Mouse (Mus musculus) forebrain, embryonic 14.5 days (tissue): ENCODE measurements around the gene Zfp616. TPM values are rescaled to one million over a fixed set of nuclear protein-coding genes. Genes with fewer than 3 reads are reported as not detected.

ENCODE experiments used
- ATAC-seq: fragments of 200-750 bp; cut with Nextera tagmentation; 2 replicates; pipeline ENCODE4 v1.8.0; 2017; ENCODE audit warnings: mild to moderate bottlenecking, moderate library complexity
- DNase-seq: peaks from one replicate; pipeline ENCODE4 v3.0.0-alpha.2; 2015; ENCODE audit warnings: low spot score
- H3K27ac ChIP-seq: fragments of 300-500 bp; sonication (generic); 2 replicates; pipeline ENCODE4 v1.5.1; 2014; ENCODE audit warnings: low read depth, mild to moderate bottlenecking, control low read depth, low read length, moderate library complexity
- H3K27me3 ChIP-seq: fragments of 300-500 bp; sonication (generic); replicated peaks from 2 replicates; pipeline ENCODE4 v1.6.1; 2014; ENCODE audit warnings: low read length, control low read depth, mixed read lengths; ENCODE audit not compliant: control insufficient read depth, insufficient read depth
- H3K36me3 ChIP-seq: fragments of 300-500 bp; sonication (generic); 2 replicates; pipeline ENCODE4 v1.6.1; 2014; ENCODE audit warnings: low read length, control low read depth; ENCODE audit not compliant: control insufficient read depth, insufficient read depth
- H3K4me1 ChIP-seq: fragments of 300-500 bp; sonication (generic); 2 replicates; pipeline ENCODE4 v1.6.1; 2014; ENCODE audit warnings: antibody characterized with exemption, low read length, control low read depth; ENCODE audit not compliant: control insufficient read depth, insufficient read depth
- H3K4me2 ChIP-seq: fragments of 300-500 bp; sonication (generic); 2 replicates; pipeline ENCODE4 v1.6.1; 2014; ENCODE audit warnings: mild to moderate bottlenecking, control low read depth, low read length
- H3K4me3 ChIP-seq: fragments of 300-500 bp; sonication (generic); 2 replicates; pipeline ENCODE4 v1.5.1; 2014; ENCODE audit warnings: low read depth, low read length, control low read depth
- H3K9ac ChIP-seq: fragments of 300-500 bp; sonication (generic); 2 replicates; pipeline ENCODE4 v1.6.1; 2014; ENCODE audit warnings: mild to moderate bottlenecking, low read length, control low read depth, moderate library complexity
- H3K9me3 ChIP-seq: fragments of 300-500 bp; sonication (generic); replicated peaks from 2 replicates; pipeline ENCODE4 v1.6.1; 2016; ENCODE audit warnings: low read length, control low read depth, mixed read lengths; ENCODE audit not compliant: control insufficient read depth
- WGBS: fragments of 180-500 bp; shearing (Covaris S2); extraction: QIAGEN DNeasy Blood & Tissue Kit; methylation state at CpG from one replicate; pipeline ENCODE4 v1.1.7; 2014; 5-methylcytosine and 5-hydroxymethylcytosine counted together
- polyA plus RNA-seq: library from polyadenylated mRNA; unstranded; fragments of >200 nt; fragmentation: Nextera tagmentation; extraction: Ambion mirVana; gene quantifications from 2 replicates; pipeline ENCODE4 v1.2.1, GENCODE M21; 2014

The Zfp616 gene
- polyA plus RNA-seq = not detected in 2 replicates

- Histone ChIP-seq H3K27me3 (no peaks in the 10 kb centered on the region), H3K4me3 (no peak within 1 kb of the TSS), H3K36me3 (no peaks in the 10 kb centered on the region), H3K9me3 (peaks cover 11% of the 10 kb centered on the region; the same call in 1 of the 2 replicates), H3K4me1 (no peaks in the 10 kb centered on the region), H3K9ac (no peak within 1 kb of the TSS), H3K4me2 (no peak within 1 kb of the TSS), H3K27ac (no peak within 1 kb of the TSS)
- ATAC-seq (no peak), DNase-seq (no peak)
- WGBS = 97% methylated on average over 1 of the region's 1 CpGs
Measured at GRCm38 (mm10) chr11:74069655-74070054, at the start of gene Zfp616. TSS of gene Zfp616 (plus strand) at chr11:74069955.

- no peaks in the 10 kb centered on the region for H3K27me3 ChIP-seq
- DNase-seq = no peak
- no peak overlapping the region for H3K4me2 ChIP-seq
- 68% methylated on average over 3 of the region's 3 CpGs for WGBS
- ATAC-seq = no peak
- H3K9me3 ChIP-seq = peaks cover 8% of the 10 kb centered on the region; the same call in 1 of the 2 replicates
- H3K27ac ChIP-seq = no peak overlapping the region
- H3K36me3 ChIP-seq = no peaks in the 10 kb centered on the region
- H3K9ac ChIP-seq = no peak overlapping the region
- no peaks in the 10 kb centered on the region for H3K4me1 ChIP-seq
- H3K4me3 ChIP-seq = no peak overlapping the region
Measured at GRCm38 (mm10) chr11:74051347-74051746, 18.4 kb upstream of the Zfp616 start.

- H3K27ac ChIP-seq = no peak within 1 kb of the TSS
- H3K9ac ChIP-seq = no peak within 1 kb of the TSS
- ATAC-seq (no peak), DNase-seq (no peak)
- WGBS = 75% methylated on average over 2 of the region's 2 CpGs
- no peaks in the 10 kb centered on the region for H3K27me3 ChIP-seq
- no peak within 1 kb of the TSS for H3K4me2 ChIP-seq
- peaks cover 8% of the 10 kb centered on the region; the same call in 1 of the 2 replicates for H3K9me3 ChIP-seq
- H3K4me1 ChIP-seq = no peaks in the 10 kb centered on the region
- no peak within 1 kb of the TSS for H3K4me3 ChIP-seq
- no peaks in the 10 kb centered on the region for H3K36me3 ChIP-seq
Measured at GRCm38 (mm10) chr11:74056451-74056850, 13.3 kb upstream of the Zfp616 start, which contains the start of the genes Olfr139 and Olfr399. TSS of gene Olfr139 (minus strand) at chr11:74056551. TSS of gene Olfr399 (minus strand) at chr11:74056615.

GRCm38 (mm10) chr11:74100724-74101123 is 31.0 kb downstream of the Zfp616 start:
- peaks cover 6% of the 10 kb centered on the region; the same call in 1 of the 2 replicates for H3K9me3 ChIP-seq
- no peak for ATAC-seq

GRCm38 (mm10) chr11:74101507-74101906 is 31.8 kb downstream of the Zfp616 start:
- Histone ChIP-seq H3K4me1 (no peaks in the 10 kb centered on the region), H3K36me3 (no peaks in the 10 kb centered on the region), H3K9ac (no peak overlapping the region), H3K27ac (no peak overlapping the region), H3K4me2 (no peak overlapping the region), H3K4me3 (no peak overlapping the region), H3K27me3 (no peaks in the 10 kb centered on the region), H3K9me3 (peaks cover 6% of the 10 kb centered on the region; the same call in 1 of the 2 replicates)
- ATAC-seq (no peak), DNase-seq (no peak)
- WGBS = 44% methylated on average over 2 of the region's 2 CpGs

More at GRCm38 (mm10) chr11:74100724-74101123, 31.0 kb downstream of the Zfp616 start:
- no peaks in the 10 kb centered on the region for H3K36me3 ChIP-seq
- no peak overlapping the region for H3K27ac ChIP-seq
- H3K4me1 ChIP-seq = no peaks in the 10 kb centered on the region
- H3K4me2 ChIP-seq = no peak overlapping the region
- no peak overlapping the region for H3K4me3 ChIP-seq
- DNase-seq = no peak
- H3K27me3 ChIP-seq = no peaks in the 10 kb centered on the region
- 72% methylated on average over 2 of the region's 2 CpGs for WGBS
- H3K9ac ChIP-seq = no peak overlapping the region

GRCm38 (mm10) chr11:74105066-74105465 is 35.3 kb downstream of the Zfp616 start:
- Histone ChIP-seq H3K4me3 (no peak overlapping the region), H3K4me2 (no peak overlapping the region), H3K9ac (no peak overlapping the region), H3K4me1 (no peaks in the 10 kb centered on the region), H3K36me3 (no peaks in the 10 kb centered on the region), H3K27ac (no peak overlapping the region), H3K9me3 (peaks cover 8% of the 10 kb centered on the region; the same call in 1 of the 2 replicates), H3K27me3 (no peaks in the 10 kb centered on the region)
- ATAC-seq (no peak), DNase-seq (no peak)
- 44% methylated on average over 5 of the region's 5 CpGs for WGBS

- peaks cover 6% of the 10 kb centered on the region; the same call in 1 of the 2 replicates for H3K9me3 ChIP-seq
- ATAC-seq (no peak), DNase-seq (no peak)
- no peak within 1 kb of the TSS for H3K4me2 ChIP-seq
- no peak within 1 kb of the TSS for H3K9ac ChIP-seq
- H3K36me3 ChIP-seq = no peaks in the 10 kb centered on the region
- no peaks in the 10 kb centered on the region for H3K4me1 ChIP-seq
- no peak within 1 kb of the TSS for H3K4me3 ChIP-seq
- H3K27me3 ChIP-seq = no peaks in the 10 kb centered on the region
- H3K27ac ChIP-seq = no peak within 1 kb of the TSS
Measured at GRCm38 (mm10) chr11:74113412-74113811, 43.7 kb downstream of the Zfp616 start, which contains the start of gene Olfr401. TSS of gene Olfr401 (plus strand) at chr11:74113712.

Other genes starting within 250 kb of the Zfp616 start
- not detected in 2 replicates for gene Olfr393, start 218.5 kb upstream of the Zfp616 start, polyA plus RNA-seq
- gene Olfr394, start 179.2 kb upstream of the Zfp616 start, polyA plus RNA-seq = not detected in 2 replicates
- not detected in 2 replicates for gene Olfr395, start 160.7 kb upstream of the Zfp616 start, polyA plus RNA-seq
- gene Olfr23, start 133.3 kb upstream of the Zfp616 start, polyA plus RNA-seq = not detected in 2 replicates
- not detected in 2 replicates for gene Olfr397, start 109.1 kb upstream of the Zfp616 start, polyA plus RNA-seq
- gene Olfr398, start 79.5 kb upstream of the Zfp616 start, polyA plus RNA-seq = not detected in 2 replicates
- not detected in 2 replicates for gene Olfr139, start 13.4 kb upstream of the Zfp616 start, polyA plus RNA-seq
- not detected in 2 replicates for gene Olfr399, start 13.3 kb upstream of the Zfp616 start, polyA plus RNA-seq
- not detected in 2 replicates for gene Olfr401, start 43.8 kb downstream of the Zfp616 start, polyA plus RNA-seq
- not detected in 2 replicates for gene Olfr402, start 83.6 kb downstream of the Zfp616 start, polyA plus RNA-seq
- not detected in 2 replicates for gene Olfr403, start 116.3 kb downstream of the Zfp616 start, polyA plus RNA-seq
- gene Olfr43, start 141.4 kb downstream of the Zfp616 start, polyA plus RNA-seq = not detected in 2 replicates
- gene Olfr406, start 189.9 kb downstream of the Zfp616 start, polyA plus RNA-seq = not detected in 2 replicates
- not detected in 2 replicates for gene Olfr59, start 213.8 kb downstream of the Zfp616 start, polyA plus RNA-seq